Mouse (Mus musculus): ENCODE data around the gene Dmpk. TPM values are rescaled to one million over a fixed set of nuclear protein-coding genes. Genes with fewer than 3 reads are reported as not detected.
A peak's percentile ranks its signal among the peaks of the same experiment; 100 is the strongest.

The Dmpk gene
- polyA plus RNA-seq, 1 experiment = 6.0 TPM

GRCm38 (mm10) chr7:19100290-19100689 lies 16.6 kb downstream of the Dmpk start:
- Histone ChIP-seq H3K27me3 (ENCODE audit: control insufficient read depth) (peaks cover 38% of the 10 kb centered on the region), H3K4me1 (ENCODE audit: control insufficient read depth) (peaks cover 25% of the 10 kb centered on the region), H3K36me3 (ENCODE audit: control insufficient read depth) (peaks cover 3% of the 10 kb centered on the region; the same call in 1 of the 2 replicates), H3K9me3 (ENCODE audit: control insufficient read depth, low read length) (no peaks in the 10 kb centered on the region), H3K4me3 (replicated peaks) (no peak overlapping the region)
- TF ChIP-seq GATA1 (IDR thresholded peaks at IDR 0.05; ENCODE audit: low read length) = no peak
- TF ChIP-seq TAL1 (IDR thresholded peaks at IDR 0.05; ENCODE audit: low read length) = no peak

- Histone ChIP-seq H3K9me3 (ENCODE audit: control insufficient read depth, low read length) (no peaks in the 10 kb centered on the region), H3K4me1 (ENCODE audit: control insufficient read depth) (no peaks in the 10 kb centered on the region), H3K27me3 (ENCODE audit: control insufficient read depth) (peaks cover 16% of the 10 kb centered on the region), H3K36me3 (ENCODE audit: control insufficient read depth) (no peaks in the 10 kb centered on the region), H3K4me3 (replicated peaks) (no peak overlapping the region)
- TF ChIP-seq GATA1 (IDR thresholded peaks at IDR 0.05; ENCODE audit: low read length) (no peak), TAL1 (IDR thresholded peaks at IDR 0.05; ENCODE audit: low read length) (no peak)
Observed at GRCm38 (mm10) chr7:19103741-19104140, 20.1 kb downstream of the Dmpk start.

DNA sequence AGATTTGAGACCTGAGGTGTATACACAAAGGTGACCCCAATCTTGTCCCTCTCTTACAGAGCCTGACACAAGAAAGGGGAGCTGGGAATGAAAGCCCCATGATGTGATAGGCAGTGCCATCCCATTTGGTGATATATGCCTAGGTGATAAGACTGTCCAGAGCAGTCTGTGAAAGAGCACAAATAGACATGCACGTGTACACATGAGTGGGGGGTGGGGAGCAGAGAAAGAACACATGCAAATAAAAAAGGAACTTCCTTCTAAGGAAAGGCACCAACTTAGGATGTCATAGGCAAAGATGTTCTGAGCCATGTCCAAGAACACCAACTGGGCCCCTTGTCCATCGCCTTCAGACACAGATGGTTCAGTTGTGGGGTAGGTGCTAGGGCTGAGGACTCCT lies 20.8 kb downstream of the Dmpk start:
- no peaks in the 10 kb centered on the region for H3K4me1 ChIP-seq (ENCODE audit: control insufficient read depth)
- no peaks in the 10 kb centered on the region for H3K9me3 ChIP-seq (ENCODE audit: control insufficient read depth, low read length)
- no peaks in the 10 kb centered on the region for H3K36me3 ChIP-seq (ENCODE audit: control insufficient read depth)
- no peak overlapping the region for H3K4me3 ChIP-seq (replicated peaks)
- TF ChIP-seq GATA1 (IDR thresholded peaks at IDR 0.05; ENCODE audit: low read length) (no peak), TAL1 (IDR thresholded peaks at IDR 0.05; ENCODE audit: low read length) (no peak)
- peaks cover 13% of the 10 kb centered on the region for H3K27me3 ChIP-seq (ENCODE audit: control insufficient read depth)

- Histone ChIP-seq H3K4me3 (replicated peaks) (no peak overlapping the region), H3K36me3 (ENCODE audit: control insufficient read depth) (no peaks in the 10 kb centered on the region), H3K4me1 (ENCODE audit: control insufficient read depth) (no peaks in the 10 kb centered on the region), H3K27me3 (ENCODE audit: control insufficient read depth) (peaks cover 17% of the 10 kb centered on the region), H3K9me3 (ENCODE audit: control insufficient read depth, low read length) (no peaks in the 10 kb centered on the region)
- TF ChIP-seq TAL1 (IDR thresholded peaks at IDR 0.05; ENCODE audit: low read length) (no peak), GATA1 (IDR thresholded peaks at IDR 0.05; ENCODE audit: low read length) (no peak)
Observed at GRCm38 (mm10) chr7:19107436-19107835, 23.8 kb downstream of the Dmpk start.

- H3K36me3 ChIP-seq (ENCODE audit: control insufficient read depth) = no peaks in the 10 kb centered on the region
- H3K4me1 ChIP-seq (ENCODE audit: control insufficient read depth) = no peaks in the 10 kb centered on the region
- TF ChIP-seq GATA1 (IDR thresholded peaks at IDR 0.05; ENCODE audit: low read length) = no peak
- H3K9me3 ChIP-seq (ENCODE audit: control insufficient read depth, low read length) = no peaks in the 10 kb centered on the region
- H3K27me3 ChIP-seq (ENCODE audit: control insufficient read depth) = peaks cover 20% of the 10 kb centered on the region
- no peak overlapping the region for H3K4me3 ChIP-seq (replicated peaks)
Observed at GRCm38 (mm10) chr7:19109565-19109964, 25.9 kb downstream of the Dmpk start.

GRCm38 (mm10) chr7:19118028-19118771 lies 34.6 kb downstream of the Dmpk start, which contains the start of gene Gm4969:
Gm4969 (minus strand) TSS chr7:19118368.
- Histone ChIP-seq H3K9me3 (ENCODE audit: control insufficient read depth, low read length) (peaks cover 13% of the 10 kb centered on the region), H3K27me3 (ENCODE audit: control insufficient read depth) (peaks cover 12% of the 10 kb centered on the region), H3K36me3 (ENCODE audit: control insufficient read depth) (no peaks in the 10 kb centered on the region; the same call in 1 of the 2 replicates), H3K4me1 (ENCODE audit: control insufficient read depth) (peaks cover 36% of the 10 kb centered on the region), H3K4me3 (replicated peaks) (peak within 1 kb of the TSS; percentile 77)
- no peak for TF ChIP-seq TAL1 (IDR thresholded peaks at IDR 0.05; ENCODE audit: low read length)
- TF ChIP-seq GATA1 (IDR thresholded peaks at IDR 0.05; ENCODE audit: low read length) = no peak

DNA sequence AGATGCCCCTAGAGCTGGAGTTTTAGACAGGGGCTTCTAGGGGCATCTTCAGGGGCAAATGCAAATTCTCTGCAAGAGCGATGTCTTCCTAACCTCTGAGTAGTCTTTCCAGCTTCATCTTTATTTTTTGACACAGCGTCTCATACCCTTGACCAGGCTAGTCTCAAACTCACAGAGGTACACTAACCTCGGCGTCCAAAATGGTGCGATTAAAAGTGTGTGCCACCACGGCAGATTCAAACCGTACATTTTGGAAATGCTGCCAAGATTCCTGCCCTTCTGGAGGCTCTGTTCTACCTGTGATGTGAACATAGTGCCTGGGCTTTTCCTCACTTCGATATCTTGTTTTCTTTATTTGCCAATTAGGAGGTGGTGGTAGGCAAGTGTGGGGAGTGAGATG lies 35.4 kb downstream of the Dmpk start:
- Histone ChIP-seq H3K9me3 (ENCODE audit: control insufficient read depth, low read length) (peaks cover 13% of the 10 kb centered on the region), H3K36me3 (ENCODE audit: control insufficient read depth) (no peaks in the 10 kb centered on the region; the same call in none of the 2 replicates), H3K27me3 (ENCODE audit: control insufficient read depth) (peaks cover 12% of the 10 kb centered on the region), H3K4me1 (ENCODE audit: control insufficient read depth) (peaks cover 36% of the 10 kb centered on the region), H3K4me3 (replicated peaks) (peak overlapping the region; percentile 77)
- TF ChIP-seq TAL1 (IDR thresholded peaks at IDR 0.05; ENCODE audit: low read length) (no peak), GATA1 (IDR thresholded peaks at IDR 0.05; ENCODE audit: low read length) (no peak)

DNA sequence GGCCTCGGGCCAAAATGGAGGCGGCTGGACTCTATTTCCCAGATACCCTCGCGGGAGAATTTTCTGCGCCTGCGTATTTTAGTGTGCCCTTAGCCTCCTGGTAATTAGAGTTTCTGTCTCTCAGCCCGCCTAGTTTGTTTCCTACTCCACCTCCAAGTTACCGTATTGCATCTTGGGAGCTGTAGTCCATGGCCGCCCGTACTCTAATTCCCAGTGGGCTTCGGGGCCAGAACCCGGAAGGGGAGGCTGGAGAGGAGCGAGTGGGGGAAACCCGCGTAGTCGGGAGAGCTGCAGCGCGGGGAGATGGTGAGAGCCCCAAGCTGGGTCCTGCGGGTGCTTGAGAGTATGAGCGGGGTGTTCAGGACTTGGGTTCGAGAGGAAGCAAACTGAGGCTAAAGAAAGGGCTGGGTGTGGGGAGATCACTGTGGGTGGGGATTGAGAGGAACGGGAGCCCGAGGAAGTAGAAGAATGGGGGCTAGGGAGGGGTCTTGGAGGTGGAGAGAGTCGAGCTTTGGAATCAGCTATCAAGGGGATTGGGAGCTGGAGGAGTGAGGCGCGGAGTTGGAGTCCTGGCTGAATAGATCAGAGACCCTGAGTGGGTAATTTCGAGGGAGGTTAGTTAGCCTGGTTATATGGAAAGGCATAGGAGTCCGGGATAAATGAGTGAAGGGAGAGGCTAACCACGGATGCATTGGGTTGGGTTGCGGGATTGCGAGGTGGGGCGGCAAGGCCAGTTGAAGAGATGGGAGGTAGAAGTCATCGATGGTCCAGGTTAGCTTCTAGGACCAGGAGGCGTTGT lies 36.2 kb downstream of the Dmpk start, which contains the start of gene Fbxo46:
Gene Fbxo46 (plus strand): TSS at position 229 of the 799 bp plus-strand sequence.
- Histone ChIP-seq H3K27me3 (ENCODE audit: control insufficient read depth) (peaks cover 12% of the 10 kb centered on the region), H3K9me3 (ENCODE audit: control insufficient read depth, low read length) (peaks cover 13% of the 10 kb centered on the region), H3K4me1 (ENCODE audit: control insufficient read depth) (peaks cover 36% of the 10 kb centered on the region), H3K36me3 (ENCODE audit: control insufficient read depth) (peaks cover 3% of the 10 kb centered on the region), H3K4me3 (replicated peaks) (peak within 1 kb of the TSS; percentile 77)
- TF ChIP-seq GATA1 (IDR thresholded peaks at IDR 0.05; ENCODE audit: low read length) (no peak), TAL1 (IDR thresholded peaks at IDR 0.05; ENCODE audit: low read length) (no peak)

GRCm38 (mm10) chr7:19121686-19122085 lies 38.0 kb downstream of the Dmpk start:
- Histone ChIP-seq H3K36me3 (ENCODE audit: control insufficient read depth) (peaks cover 14% of the 10 kb centered on the region), H3K4me3 (replicated peaks) (no peak overlapping the region), H3K9me3 (ENCODE audit: control insufficient read depth, low read length) (peaks cover 13% of the 10 kb centered on the region), H3K4me1 (ENCODE audit: control insufficient read depth) (peaks cover 36% of the 10 kb centered on the region), H3K27me3 (ENCODE audit: control insufficient read depth) (peaks cover 12% of the 10 kb centered on the region)
- TF ChIP-seq TAL1 (IDR thresholded peaks at IDR 0.05; ENCODE audit: low read length) (no peak), GATA1 (IDR thresholded peaks at IDR 0.05; ENCODE audit: low read length) (no peak)
